Mouse (Mus musculus): ENCODE measurements around the gene Enpp6.

DNA sequence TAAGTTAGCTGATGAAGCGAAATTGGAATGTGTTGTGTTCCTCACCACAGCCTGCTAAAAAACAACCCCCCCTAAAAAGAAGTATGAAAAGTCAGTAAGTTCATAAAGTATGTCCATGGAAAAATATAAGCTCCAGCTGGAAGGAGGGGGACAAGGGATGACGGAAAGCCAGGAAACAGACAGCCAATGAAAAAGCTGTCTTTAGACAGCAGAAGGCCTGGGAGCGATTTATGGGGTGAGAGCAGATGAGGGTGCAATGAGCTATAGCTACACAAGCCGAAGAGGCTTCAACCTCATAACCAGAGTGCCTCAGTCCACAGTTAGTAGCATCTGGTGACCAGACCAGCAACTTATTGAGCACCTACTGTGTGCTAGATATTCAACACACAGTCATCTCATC, 93.3 kb downstream of the Enpp6 start:
- no peak for TF ChIP-seq POLR2A (IDR thresholded peaks at IDR 0.05; ENCODE audit: low read depth, low read length)
- no peak for TF ChIP-seq CTCF (IDR thresholded peaks at IDR 0.05; ENCODE audit: borderline replicate concordance, insufficient read depth, low read length)
